Mouse (Mus musculus): ENCODE measurements around the gene Pcsk1. TPM values are rescaled to one million over a fixed set of nuclear protein-coding genes. Genes with fewer than 3 reads are reported as not detected.

Pcsk1 gene
- polyA plus RNA-seq, 1 experiment from 2014 or later: not detected

- ATAC-seq (no peak), DNase-seq (no peak)
- Histone ChIP-seq H3K27ac (ENCODE audit: low read depth) (no peak overlapping the region), H3K9me3 (ENCODE audit: low read length) (no peaks in the 10 kb centered on the region), H3K36me3 (replicated peaks; ENCODE audit: insufficient read depth, low read length) (no peaks in the 10 kb centered on the region), H3K27me3 (ENCODE audit: insufficient read depth, low read length) (no peaks in the 10 kb centered on the region; the same call in 1 of the 2 replicates), H3K4me1 (ENCODE audit: insufficient read depth) (no peaks in the 10 kb centered on the region), H3K4me3 (ENCODE audit: low read depth, low read length) (no peak overlapping the region), H3K9ac (replicated peaks) (no peak overlapping the region), H3K4me2 (ENCODE audit: low read depth, low read length) (no peak overlapping the region)
- TF ChIP-seq CTCF (IDR thresholded peaks at IDR 0.05; ENCODE audit: low read depth) (no peak), EP300 (IDR thresholded peaks at IDR 0.05; ENCODE audit: low read depth) (no peak)
These were observed 5.9 kb downstream of the Pcsk1 start for GRCm38 (mm10) chr13:75095487-75095886.

- no peaks in the 10 kb centered on the region for H3K27me3 ChIP-seq (ENCODE audit: insufficient read depth, low read length)
- no peak for DNase-seq
- H3K9me3 ChIP-seq (ENCODE audit: low read length): no peaks in the 10 kb centered on the region
- H3K4me3 ChIP-seq (ENCODE audit: low read depth, low read length): no peak overlapping the region
- no peaks in the 10 kb centered on the region for H3K4me1 ChIP-seq (ENCODE audit: insufficient read depth)
- no peak for TF ChIP-seq EP300 (IDR thresholded peaks at IDR 0.05; ENCODE audit: low read depth)
- no peak for TF ChIP-seq CTCF (IDR thresholded peaks at IDR 0.05; ENCODE audit: low read depth)
- H3K9ac ChIP-seq (replicated peaks): no peak overlapping the region
- no peaks in the 10 kb centered on the region for H3K36me3 ChIP-seq (replicated peaks; ENCODE audit: insufficient read depth, low read length)
- no peak overlapping the region for H3K27ac ChIP-seq (ENCODE audit: low read depth)
- 31% methylated on average over 2 of the region's 2 CpGs for WGBS (ENCODE audit: insufficient replicate concordance)
- H3K4me2 ChIP-seq (ENCODE audit: low read depth, low read length): no peak overlapping the region
- no peak for ATAC-seq
These were observed 23.5 kb downstream of the Pcsk1 start for GRCm38 (mm10) chr13:75113114-75113513.

GRCm38 (mm10) chr13:75114007-75114424 lies 24.4 kb downstream of the Pcsk1 start:
- no peak overlapping the region for H3K4me2 ChIP-seq (ENCODE audit: low read depth, low read length)
- no peak overlapping the region for H3K9ac ChIP-seq (replicated peaks)
- no peaks in the 10 kb centered on the region for H3K36me3 ChIP-seq (replicated peaks; ENCODE audit: insufficient read depth, low read length)
- ATAC-seq (no peak), DNase-seq (no peak)
- H3K27me3 ChIP-seq (ENCODE audit: insufficient read depth, low read length): no peaks in the 10 kb centered on the region
- no peak for TF ChIP-seq CTCF (IDR thresholded peaks at IDR 0.05; ENCODE audit: low read depth)
- no peak for TF ChIP-seq EP300 (IDR thresholded peaks at IDR 0.05; ENCODE audit: low read depth)
- no peak overlapping the region for H3K4me3 ChIP-seq (ENCODE audit: low read depth, low read length)
- no peak overlapping the region for H3K27ac ChIP-seq (ENCODE audit: low read depth)
- no peaks in the 10 kb centered on the region for H3K9me3 ChIP-seq (ENCODE audit: low read length)
- H3K4me1 ChIP-seq (ENCODE audit: insufficient read depth): no peaks in the 10 kb centered on the region
- WGBS (ENCODE audit: insufficient replicate concordance): 80% methylated on average over 2 of the region's 2 CpGs

- no peaks in the 10 kb centered on the region for H3K9me3 ChIP-seq (ENCODE audit: low read length)
- 63% methylated on average over 1 of the region's 1 CpGs for WGBS (ENCODE audit: insufficient replicate concordance)
- DNase-seq: no peak
These were observed 25.2 kb downstream of the Pcsk1 start for GRCm38 (mm10) chr13:75114838-75115237.

GRCm38 (mm10) chr13:75135833-75136232 lies 46.2 kb downstream of the Pcsk1 start:
- H3K9me3 ChIP-seq (ENCODE audit: low read length): no peaks in the 10 kb centered on the region
- no peaks in the 10 kb centered on the region for H3K36me3 ChIP-seq (replicated peaks; ENCODE audit: insufficient read depth, low read length)
- H3K4me2 ChIP-seq (ENCODE audit: low read depth, low read length): no peak overlapping the region
- no peak for ATAC-seq
- no peak overlapping the region for H3K27ac ChIP-seq (ENCODE audit: low read depth)
- no peak overlapping the region for H3K4me3 ChIP-seq (ENCODE audit: low read depth, low read length)
- no peak overlapping the region for H3K9ac ChIP-seq (replicated peaks)
- no peaks in the 10 kb centered on the region for H3K27me3 ChIP-seq (ENCODE audit: insufficient read depth, low read length)
- TF ChIP-seq CTCF (IDR thresholded peaks at IDR 0.05; ENCODE audit: low read depth) (no peak), EP300 (IDR thresholded peaks at IDR 0.05; ENCODE audit: low read depth) (no peak)
- no peak for DNase-seq
- H3K4me1 ChIP-seq (ENCODE audit: insufficient read depth): no peaks in the 10 kb centered on the region

More at GRCm38 (mm10) chr13:75114838-75115237, 25.2 kb downstream of the Pcsk1 start:
- no peak for ATAC-seq
- Histone ChIP-seq H3K27me3 (ENCODE audit: insufficient read depth, low read length) (no peaks in the 10 kb centered on the region), H3K36me3 (replicated peaks; ENCODE audit: insufficient read depth, low read length) (no peaks in the 10 kb centered on the region), H3K4me1 (ENCODE audit: insufficient read depth) (no peaks in the 10 kb centered on the region), H3K27ac (ENCODE audit: low read depth) (no peak overlapping the region), H3K4me2 (ENCODE audit: low read depth, low read length) (no peak overlapping the region), H3K4me3 (ENCODE audit: low read depth, low read length) (no peak overlapping the region), H3K9ac (replicated peaks) (no peak overlapping the region)
- no peak for TF ChIP-seq CTCF (IDR thresholded peaks at IDR 0.05; ENCODE audit: low read depth)
- TF ChIP-seq EP300 (IDR thresholded peaks at IDR 0.05; ENCODE audit: low read depth): no peak

GRCm38 (mm10) chr13:75160661-75161060 lies 71.0 kb downstream of the Pcsk1 start:
- WGBS (ENCODE audit: insufficient replicate concordance): 40% methylated on average over 1 of the region's 1 CpGs
- ATAC-seq (no peak), DNase-seq (no peak)
- Histone ChIP-seq H3K4me3 (ENCODE audit: low read depth, low read length) (no peak overlapping the region), H3K4me2 (ENCODE audit: low read depth, low read length) (no peak overlapping the region), H3K9me3 (ENCODE audit: low read length) (no peaks in the 10 kb centered on the region), H3K4me1 (ENCODE audit: insufficient read depth) (no peaks in the 10 kb centered on the region), H3K27me3 (ENCODE audit: insufficient read depth, low read length) (no peaks in the 10 kb centered on the region), H3K36me3 (replicated peaks; ENCODE audit: insufficient read depth, low read length) (no peaks in the 10 kb centered on the region), H3K27ac (ENCODE audit: low read depth) (no peak overlapping the region), H3K9ac (replicated peaks) (no peak overlapping the region)
- no peak for TF ChIP-seq CTCF (IDR thresholded peaks at IDR 0.05; ENCODE audit: low read depth)
- TF ChIP-seq EP300 (IDR thresholded peaks at IDR 0.05; ENCODE audit: low read depth): no peak

GRCm38 (mm10) chr13:75163408-75163807 lies 73.8 kb downstream of the Pcsk1 start:
- DNase-seq: no peak
- WGBS (ENCODE audit: insufficient replicate concordance): 41% methylated on average over 1 of the region's 1 CpGs
- Histone ChIP-seq H3K4me3 (ENCODE audit: low read depth, low read length) (no peak overlapping the region), H3K4me1 (ENCODE audit: insufficient read depth) (no peaks in the 10 kb centered on the region), H3K9ac (replicated peaks) (no peak overlapping the region), H3K27me3 (ENCODE audit: insufficient read depth, low read length) (no peaks in the 10 kb centered on the region), H3K4me2 (ENCODE audit: low read depth, low read length) (no peak overlapping the region), H3K9me3 (ENCODE audit: low read length) (no peaks in the 10 kb centered on the region), H3K27ac (ENCODE audit: low read depth) (no peak overlapping the region), H3K36me3 (replicated peaks; ENCODE audit: insufficient read depth, low read length) (no peaks in the 10 kb centered on the region)
- no peak for TF ChIP-seq EP300 (IDR thresholded peaks at IDR 0.05; ENCODE audit: low read depth)
- TF ChIP-seq CTCF (IDR thresholded peaks at IDR 0.05; ENCODE audit: low read depth): no peak
- no peak for ATAC-seq

All from liver, postnatal 0 days (tissue).